Mouse (Mus musculus): Measurements from ENCODE around the gene Pus1. TPM values are rescaled to one million over a fixed set of nuclear protein-coding genes. Genes with fewer than 3 reads are reported as not detected.

The Pus1 gene
- polyA plus RNA-seq (2017; shearing (Covaris generic)), result 10 to 100 TPM; 20.6 to 24.6 TPM

DNA sequence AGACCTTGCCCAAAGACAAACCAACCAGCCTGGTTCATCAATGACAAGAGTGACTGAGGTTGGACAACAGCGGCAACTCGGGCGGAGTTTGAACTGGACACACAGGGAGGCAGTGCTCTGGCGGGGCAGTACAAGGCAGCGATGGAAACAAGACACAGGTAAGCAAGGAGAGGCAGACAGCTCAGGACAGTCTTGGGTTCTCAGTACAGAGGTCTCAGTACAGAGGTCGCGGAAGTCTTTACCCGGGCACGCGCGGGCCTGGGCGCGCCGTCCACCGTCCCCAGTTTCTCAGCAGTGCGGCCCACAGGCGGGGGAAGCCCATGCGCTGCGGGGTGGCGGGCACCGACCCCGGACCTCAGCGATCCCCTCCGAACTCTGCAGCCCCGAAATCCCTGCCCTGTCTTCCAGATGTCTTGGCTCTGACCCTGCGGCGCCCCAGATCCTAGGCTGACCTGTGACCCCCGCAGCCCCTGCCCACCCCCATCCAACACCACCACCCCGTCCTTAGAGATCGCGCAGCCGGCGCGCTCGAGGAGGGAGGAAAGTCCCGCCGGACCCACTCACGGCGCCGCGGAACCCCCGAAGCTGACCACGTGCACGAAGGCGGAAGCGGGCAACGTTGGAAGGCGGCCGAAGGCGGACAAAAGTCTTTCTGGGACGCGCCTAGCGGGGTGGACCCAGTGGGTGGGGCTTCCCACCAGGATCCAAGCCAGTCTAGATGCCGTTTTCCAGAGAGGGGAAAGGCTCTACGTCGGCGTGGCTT, at the start of gene Pus1:
Gene Pus1 (minus strand): TSS at position 662 of the 763 bp plus-strand sequence.
- ATAC-seq, result peak; percentile 89

DNA sequence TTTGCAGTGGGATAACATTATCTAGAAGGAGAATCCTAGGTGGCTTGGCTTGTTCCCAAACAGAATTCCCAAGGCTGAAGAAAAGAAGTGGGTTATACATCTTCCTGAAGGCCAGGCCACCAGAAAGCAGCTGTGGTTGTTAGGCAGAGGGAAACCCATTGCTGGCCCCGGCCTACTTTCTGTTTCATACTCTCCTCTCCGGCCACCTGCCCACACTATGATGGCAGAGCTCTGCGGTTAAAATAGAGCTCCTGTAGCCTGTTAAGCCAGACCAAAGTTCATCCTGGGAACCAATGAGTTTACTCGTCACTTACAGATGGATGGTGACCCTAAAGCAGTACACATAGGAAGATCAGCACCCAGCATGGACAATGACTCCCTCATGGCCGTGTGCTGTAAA, 47.1 kb upstream of the Pus1 start:
- ATAC-seq, result no peak

DNA sequence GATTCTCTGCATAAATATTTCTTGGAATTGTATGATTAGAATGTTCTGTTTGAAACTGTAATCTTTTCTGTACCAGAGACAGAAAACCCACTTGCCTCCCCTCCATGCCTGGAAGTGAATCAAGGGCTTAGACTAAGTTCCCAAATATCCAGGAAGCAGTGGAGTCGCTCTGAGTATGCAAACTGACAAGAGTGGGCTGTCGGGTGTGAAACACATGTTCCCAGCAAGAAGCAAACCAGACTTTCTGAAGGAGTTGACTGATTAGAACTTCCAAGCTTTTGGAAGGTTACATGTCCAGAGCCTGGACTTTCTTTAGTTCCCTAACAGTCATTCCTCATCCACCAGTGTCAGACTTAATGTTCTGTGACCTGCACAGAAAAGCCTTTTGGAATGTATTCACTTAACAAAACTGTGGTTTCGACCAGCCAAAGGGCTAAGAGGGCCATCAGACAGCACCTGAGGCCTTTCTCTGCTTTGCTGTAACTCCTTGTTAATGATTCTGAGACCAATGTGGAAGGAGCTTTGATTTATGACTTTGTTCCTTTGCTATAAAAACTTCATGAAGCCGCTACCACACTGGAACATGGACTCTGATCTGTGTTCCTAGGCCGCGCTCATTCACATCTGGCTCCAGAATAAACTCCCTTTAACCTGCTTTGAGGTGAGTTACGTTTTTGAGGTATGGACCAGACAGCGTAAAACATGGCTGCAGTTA, 46.5 kb upstream of the Pus1 start:
- ATAC-seq, result no peak

DNA sequence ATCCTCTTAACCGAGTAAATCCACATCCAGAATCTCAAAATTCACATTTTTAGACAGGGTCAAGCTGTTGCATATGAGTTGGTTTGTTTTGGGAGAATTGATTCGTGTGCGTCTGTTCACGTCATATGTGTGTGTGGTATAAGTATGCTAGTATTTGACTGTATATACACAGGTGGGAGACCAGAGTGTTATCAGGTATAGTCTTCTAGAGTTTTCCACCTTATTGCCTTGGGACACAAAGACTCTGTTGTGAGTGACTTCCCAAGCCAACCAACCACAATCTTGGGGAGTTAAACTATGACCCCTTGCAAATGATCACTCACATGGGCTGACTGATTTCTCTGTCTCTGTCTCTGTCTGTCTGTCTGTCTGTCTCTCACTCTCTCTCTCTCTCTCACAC, 44.0 kb upstream of the Pus1 start:
- no peak for ATAC-seq

DNA sequence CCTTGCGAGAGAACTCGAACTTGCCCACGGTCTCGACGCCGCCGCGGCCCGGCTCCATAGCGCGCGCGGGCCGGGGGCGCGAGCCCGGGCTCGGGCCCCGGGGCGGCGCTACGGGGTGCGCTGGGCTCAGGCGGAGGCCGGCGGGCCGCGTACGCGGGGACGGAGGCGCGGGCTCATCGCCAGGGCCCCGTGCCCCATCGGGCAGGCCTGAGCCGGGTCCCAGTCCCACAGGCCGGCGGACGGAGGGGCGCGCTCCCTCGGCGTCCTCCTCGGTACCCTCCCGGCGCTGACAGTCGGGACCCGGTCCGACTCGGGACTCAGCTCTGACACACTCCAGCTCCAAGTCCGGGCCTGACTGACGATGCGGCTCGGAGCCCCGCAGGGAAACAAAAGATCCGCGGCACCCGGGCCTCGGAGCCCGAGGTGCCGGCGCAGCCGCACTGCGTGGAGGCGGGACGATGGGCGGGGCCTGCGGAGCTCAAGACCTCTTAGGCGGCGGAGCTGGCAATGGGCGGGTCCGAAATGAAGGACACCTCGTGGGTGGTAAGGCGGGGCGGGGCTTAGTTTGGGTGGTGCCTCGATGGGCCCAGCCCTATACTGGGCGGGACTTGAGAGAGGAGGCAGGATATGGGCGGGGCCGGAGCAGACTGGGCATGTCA, 29.3 kb upstream of the Pus1 start, which contains the start of gene Ulk1:
Gene Ulk1 (minus strand): TSS at position 431 of the 659 bp plus-strand sequence.
- peak; percentile 90 for ATAC-seq

DNA sequence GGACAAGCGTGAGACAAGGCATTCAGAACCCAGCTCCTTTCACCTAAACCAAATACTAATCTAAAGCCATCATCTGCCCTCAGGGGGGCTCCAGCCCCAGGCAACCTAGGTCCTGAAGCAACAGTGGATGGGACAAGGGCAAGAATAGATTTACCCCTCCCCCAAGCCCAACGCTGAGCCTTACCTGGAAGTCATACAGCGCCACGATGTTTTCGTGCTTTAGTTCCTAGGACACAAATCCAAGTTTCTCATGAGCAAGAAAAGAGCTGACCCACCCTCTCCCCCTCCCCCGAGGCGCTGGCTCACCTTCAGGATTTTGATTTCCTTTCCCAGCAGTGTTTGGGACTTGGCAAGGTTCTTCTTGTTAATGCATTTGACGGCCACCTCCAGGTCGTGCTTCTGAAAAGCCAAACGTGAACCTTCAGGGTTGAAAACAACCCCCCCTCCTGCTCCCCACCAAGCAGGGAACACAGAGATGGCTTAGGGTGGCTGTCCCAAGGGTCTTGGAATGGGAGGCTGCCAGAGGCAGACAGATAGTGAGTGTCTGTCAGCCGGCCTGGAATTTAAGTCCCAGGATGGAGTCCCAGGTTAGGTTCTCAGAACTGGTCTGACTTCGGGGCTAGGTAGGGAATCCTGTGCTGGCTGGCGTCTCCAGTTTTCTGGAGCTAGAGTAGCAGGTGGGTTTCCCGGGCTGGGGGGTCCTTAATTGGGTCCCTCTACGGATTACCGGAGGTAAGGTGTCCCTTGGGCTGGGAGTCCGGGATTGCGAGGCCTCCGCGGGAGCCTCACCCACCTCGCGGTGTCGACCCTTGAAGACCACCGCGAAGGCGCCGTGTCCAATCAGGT, 28.6 kb upstream of the Pus1 start:
- ATAC-seq, result no peak

DNA sequence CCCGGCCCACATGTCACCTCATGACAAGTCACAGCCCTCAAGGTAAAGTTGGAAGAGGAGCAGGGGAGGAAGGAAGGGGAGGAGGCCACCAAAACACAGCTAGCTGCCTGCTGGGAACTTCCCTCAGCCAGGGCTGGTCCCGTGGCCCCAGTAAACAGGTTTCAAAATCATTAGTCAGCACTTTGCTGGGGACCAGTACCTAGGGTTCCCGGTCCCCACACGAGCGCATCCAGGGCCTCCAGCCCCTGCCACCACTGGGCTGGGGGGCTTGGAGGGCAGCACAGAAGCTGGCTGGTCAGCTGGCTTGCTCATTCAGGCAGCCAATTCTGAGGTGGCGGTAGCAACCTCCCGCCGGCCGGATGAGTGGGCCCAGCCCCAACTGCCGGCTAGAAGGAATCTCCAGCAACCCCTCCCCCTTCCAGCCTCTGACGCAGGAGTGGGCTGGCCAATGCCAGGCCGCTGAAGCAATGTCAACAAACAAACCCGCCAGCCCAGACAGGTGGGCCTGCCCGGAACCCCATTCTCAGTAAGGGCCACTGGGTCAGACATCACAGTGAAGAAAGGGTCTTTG, 27.7 kb upstream of the Pus1 start:
- peak; percentile 61 for ATAC-seq

DNA sequence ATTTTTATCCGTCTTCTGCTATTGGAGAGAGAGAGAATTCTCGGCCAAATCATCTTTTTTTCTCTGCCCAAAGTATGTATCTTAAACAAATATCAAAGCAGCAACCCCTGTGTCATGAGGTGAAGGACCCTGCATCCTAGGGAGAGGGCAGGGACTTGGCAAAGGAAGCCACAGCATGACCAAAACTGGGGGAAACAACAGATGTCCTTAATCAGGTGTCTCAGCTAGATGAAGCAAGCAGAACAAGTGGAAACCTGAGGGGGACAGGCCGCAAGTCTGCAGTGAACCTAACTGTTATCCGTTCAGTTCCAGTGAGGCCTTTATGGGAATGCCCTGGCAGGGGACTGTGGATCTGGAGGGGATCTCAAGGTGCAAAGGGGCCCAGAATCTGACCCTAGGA, 27.0 kb upstream of the Pus1 start:
- no peak for ATAC-seq

DNA sequence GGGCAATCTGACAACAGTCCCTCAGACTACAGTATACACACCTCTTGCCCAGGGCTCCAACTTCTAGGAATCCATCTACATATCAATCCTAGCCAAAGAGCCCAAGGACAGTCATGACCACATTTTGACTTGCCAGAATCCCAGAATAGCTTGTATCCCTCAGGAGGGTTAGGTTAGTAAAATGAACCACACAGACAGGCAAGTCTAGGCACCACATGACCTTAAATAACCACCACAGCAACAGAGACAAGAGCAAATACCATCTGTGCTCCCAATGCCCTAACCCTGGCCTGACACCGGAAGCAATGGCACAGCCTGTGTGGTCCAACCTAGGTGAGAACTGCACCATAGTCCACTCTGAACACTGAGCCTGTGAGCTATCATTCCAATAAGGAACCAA, 26.2 kb upstream of the Pus1 start:
- no peak for ATAC-seq

DNA sequence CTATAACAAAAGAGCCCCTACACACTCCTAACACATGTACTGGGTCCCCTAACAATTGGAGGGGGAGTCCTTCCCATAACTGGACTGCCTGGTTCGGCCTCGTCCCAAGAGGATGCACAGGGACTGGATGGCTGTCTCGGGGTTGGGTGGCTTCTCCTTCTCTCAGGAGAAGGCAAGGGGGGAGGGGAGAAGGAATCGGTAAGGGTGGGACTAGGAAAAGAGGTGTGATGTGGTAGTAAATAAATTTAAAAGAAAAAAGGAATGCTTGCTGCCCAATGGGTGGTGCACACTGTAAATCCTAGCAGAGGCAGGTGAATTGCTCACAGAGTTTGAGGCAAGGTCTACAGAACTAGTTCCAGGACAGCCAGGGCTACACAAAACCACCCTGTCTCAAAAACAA, 25.7 kb upstream of the Pus1 start:
- no peak for ATAC-seq

DNA sequence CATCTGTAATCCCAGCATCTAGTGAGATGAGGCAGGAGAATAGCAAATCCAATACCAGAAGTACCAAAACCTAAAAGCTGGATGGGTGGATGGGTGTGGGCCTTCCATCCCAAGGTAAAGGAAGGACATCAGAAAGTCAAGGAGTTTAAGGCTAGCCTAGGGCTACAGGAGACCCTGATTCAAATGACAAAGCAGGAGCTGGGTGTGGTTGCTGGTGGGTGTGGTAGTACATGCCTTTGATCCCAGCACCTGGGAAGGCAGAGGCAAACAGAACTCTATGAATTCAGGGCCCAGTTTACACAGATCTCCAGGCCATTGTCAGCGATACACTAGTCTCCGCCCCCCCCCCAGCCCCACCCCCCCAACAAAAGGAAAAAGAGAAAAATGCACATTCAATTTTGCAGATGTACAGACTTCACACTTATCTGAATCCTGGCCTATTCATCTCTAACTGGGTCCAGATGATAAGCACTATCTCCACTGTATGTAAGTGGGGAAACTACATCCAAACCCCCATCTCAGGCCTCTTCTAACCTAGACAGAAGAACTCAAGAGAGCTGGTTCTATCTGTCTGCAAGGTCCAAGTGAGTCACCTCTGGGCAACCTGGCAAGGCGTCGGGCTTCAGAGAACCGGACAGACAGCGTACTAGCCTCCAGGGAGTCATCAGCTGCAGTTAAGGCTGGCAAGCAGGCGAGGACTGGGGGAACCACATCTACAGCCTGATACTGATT, 23.7 kb upstream of the Pus1 start:
- ATAC-seq, result no peak

DNA sequence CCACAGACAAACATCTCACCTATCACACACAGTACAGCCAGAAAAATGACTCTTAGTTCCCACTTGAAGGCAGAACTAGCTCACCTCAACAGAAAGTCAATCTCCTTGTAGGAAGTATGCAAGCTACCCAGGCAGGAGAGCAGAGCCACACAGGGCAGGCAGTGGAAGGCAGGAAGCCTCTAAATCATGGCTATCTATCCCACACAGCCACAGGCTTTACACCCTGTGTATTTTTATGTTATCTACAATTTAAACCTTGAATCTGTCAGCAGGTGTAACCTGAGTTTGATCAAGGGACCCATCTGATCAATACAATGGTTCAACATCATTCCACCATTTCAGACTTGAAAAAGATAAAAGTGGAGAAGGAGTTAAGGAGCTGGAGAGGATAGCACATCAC, 22.4 kb upstream of the Pus1 start:
- ATAC-seq, result no peak

DNA sequence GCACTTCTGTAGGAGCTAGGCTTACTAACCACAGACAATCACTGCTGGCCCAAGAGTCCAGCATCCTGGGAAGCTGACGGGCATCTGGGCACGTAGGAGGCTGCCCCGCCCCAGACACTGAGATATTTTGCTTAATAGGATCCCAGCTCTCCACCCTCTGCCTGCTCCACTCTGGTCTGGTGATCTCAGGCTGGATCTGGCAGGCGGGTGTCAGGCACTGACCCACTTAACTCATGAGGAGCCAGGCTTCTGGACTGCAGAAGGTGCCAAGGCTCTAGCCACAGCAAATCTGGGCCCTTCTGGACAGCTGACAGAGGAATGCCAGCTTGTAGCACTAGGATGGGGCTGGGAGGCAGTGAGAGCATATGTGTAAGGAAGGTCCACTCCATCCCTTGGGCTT, 21.7 kb upstream of the Pus1 start:
- no peak for ATAC-seq

DNA sequence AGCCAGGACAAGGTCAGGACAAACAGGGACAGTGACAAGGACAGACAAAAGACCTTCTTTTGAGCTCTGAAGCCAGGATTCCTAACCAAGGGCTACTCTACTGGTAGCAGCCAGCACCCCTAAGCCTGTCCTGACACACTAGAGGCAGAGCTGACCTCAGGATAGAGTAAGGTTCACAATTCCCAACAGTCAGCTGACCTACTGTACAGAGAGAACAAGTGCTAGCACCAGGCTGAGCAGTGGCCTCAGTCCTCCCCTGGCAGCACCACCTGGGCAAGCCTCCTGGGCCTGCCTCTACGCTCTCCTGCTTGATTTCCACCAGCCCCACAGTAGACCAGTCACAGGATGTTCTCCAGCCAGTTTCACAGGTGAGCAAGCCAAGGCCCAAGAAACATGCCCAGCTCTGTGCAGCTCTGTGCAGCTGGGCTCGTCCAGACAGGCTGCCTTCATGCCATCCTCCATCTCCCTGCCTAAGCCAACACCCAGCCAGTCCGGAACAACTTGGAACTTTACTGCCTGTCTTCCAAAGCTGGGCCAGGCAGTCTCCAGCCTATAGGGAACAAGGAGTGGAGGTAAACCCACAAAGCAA, 20.7 kb upstream of the Pus1 start:
- no peak for ATAC-seq

DNA sequence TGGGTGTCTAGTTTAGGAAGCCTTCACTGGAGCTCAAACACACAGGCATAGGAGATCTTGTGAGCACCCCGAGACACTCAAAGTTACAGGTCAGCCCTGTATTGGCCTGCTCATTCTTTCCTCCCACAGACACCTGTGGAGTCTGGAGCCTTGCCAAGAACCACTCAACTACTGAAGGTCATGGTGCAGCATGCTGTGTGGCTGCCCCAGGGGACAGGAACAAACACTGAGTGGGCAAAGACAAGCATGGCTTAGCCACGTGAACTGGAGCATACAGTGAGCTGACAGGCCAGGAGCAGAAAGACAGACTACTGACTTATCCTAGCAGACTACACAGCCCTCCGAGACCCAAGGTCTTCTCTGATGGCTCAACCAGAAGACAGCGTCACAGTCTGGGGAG, 17.2 kb upstream of the Pus1 start:
- ATAC-seq, result no peak

DNA sequence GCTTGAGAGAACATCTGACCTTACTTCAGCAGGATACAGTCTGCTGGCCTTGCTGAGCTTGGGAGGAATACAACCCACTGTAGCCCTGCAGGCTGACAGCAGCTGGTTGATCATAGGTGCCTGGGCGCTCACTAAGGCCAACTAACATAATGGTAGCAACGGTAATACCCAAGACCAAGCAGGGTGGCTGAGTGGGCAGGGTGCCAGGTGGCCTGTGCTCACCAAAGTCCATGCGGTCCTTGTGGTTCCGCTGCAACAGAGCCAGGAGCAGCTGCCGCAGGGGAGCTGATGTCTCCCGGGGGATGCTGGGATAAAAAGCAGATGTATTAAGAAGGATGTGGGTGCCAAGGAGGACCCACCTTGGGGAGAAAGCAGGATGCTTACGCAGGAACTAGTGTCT, 13.9 kb upstream of the Pus1 start:
- ATAC-seq, result no peak

DNA sequence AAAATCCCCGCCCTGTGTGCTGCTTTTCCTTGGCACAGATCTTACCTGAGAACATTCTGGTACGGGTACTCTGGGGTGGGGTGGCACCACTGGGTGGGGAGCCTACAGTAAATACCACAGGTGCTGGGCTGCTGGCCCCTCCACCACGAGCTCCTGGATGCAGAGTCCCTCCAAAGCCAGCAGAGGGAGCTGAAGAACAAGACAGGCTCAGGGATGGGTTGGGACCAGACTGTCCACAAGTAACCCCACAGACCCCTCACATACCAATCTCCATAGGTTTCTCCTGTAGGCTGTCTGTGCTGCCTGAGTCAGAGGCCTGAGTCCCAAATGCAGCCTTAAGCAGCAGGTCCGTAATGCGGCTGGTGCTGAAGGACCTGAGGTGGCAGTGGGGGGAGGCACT, 8.2 kb upstream of the Pus1 start:
- peak; percentile 76 for ATAC-seq

DNA sequence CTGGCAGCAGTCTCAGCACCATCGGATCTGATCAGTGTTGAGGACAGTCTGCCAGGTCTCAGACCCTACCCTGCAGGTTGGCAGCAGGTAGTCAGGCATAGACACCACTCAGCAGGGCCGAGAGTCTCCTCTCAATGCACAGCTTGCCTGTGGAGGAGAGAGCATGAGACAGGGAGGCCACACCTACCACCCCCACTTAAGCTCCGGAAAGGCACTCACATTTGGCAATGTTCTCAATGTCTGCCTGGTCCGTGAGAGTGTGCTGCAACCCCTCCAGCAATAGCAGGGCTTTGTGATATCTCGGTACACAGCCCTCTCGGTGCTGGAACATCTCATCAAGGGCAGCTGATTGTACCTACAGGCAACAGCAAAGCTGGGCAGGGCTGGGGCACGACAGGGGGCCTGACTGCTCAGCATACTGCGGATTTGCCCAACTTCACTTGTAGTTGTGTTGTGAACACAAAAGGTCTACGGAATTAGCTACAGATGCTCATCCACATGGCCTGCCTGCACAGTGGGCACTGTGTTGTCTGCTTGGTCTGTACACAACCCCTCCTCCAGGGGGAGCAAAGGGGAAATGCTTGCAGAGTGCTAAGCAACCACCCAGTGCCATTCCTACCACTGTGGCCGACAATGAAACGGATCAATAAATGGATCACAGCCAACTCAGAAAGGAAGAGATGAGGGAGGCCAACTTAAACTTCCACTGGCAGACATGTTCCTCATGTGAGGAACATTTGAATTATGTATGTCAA, 5.8 kb upstream of the Pus1 start:
- no peak for ATAC-seq

DNA sequence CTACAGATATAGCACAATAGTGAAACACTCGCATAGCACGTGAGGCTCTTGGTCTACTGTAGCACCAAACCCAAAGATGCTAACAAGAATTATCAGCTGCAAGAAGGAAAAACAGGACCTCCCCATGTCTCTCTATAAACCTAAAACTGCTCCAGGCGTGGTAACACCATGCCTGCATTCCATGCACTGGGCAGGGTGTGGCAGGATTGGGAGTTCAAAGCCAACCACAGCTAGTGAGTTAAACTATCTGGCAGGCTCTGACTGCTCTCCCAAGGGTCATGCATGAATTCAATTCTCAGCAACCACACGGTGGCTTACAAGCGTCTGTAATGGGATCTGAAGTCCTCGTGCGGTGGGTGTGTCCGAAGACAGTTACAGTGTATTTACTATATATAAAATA, 2.7 kb upstream of the Pus1 start:
- no peak for ATAC-seq

DNA sequence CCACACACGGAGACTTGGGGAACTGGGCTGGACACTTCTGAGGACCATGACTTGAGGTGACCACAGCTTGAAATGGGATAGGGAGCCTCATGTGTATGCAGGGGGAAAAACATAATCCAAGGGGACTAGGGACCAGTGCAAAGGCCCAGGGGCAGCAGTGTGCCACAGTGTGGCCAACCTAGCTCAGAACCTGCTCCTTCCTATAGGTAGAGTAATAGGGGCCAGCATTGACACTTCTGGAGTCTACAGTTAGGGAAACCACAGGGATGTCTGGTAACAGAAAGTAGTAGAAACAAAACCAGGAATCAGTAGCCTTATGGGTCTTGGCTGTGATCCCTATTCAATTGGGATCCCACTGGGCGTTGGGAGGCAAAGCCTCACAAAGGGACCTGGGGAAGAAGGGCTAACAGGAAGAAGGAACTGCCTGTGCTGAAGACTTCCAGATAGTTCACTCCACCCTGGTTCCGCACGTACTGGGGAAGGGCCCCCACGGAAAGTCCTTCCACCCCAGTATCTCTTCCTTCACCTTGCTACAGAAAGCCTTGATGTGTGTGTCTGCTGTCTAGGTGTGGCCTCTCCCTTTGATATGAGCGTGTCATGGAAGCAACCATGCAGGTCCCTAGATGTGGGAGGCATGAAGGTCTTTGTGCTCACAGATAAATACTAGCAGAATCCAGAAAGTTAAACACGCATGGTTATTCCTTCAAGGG, 1.2 kb upstream of the Pus1 start:
- no peak for ATAC-seq
